Mouse (Mus musculus) thymus, postnatal 14 days (tissue): ENCODE measurements at regions not wholly inside any gene's neighbourhood (a gene's known extent, or its start where the extent isn't known, plus 50 kb on each side); places are given as distances from the start of the nearest gene placed in this dataset.
A peak's percentile ranks its signal among the peaks of the same experiment; 100 is the strongest.
"Not testable (repeated sequence)": the region's sequence is repeated elsewhere in the genome, so short reads cannot be mapped to it uniquely, and the experiment has no call there.

ENCODE experiments used
- DNase-seq: peaks from one replicate; pipeline ENCODE4 v3.0.0; 2021

DNA sequence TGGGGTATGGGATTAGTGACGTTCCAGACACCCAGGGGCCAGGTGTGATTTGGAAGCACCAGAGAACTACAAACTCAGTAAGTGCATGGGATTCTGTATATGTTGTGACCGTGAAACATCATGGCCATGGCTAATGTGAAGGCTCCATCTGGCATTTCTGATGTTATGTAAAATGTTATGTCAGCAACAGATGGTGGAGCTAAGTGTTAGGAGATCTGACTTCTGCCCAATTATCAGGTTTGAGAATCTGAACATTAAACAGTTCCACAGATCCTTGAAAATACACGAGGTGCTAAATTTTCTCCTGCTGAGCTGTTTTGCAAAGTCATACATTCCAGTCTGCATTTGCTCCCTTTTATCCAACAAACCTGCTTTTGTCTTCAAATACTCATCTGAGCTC, 223.6 kb upstream of the Egfl6 start:
- no peak for DNase-seq

- DNase-seq = no peak
Observed at GRCm38 (mm10) chrX:166808207-166808606, 222.7 kb upstream of the Egfl6 start.

- no peak for DNase-seq
Observed at GRCm38 (mm10) chrX:166805957-166806356, 220.4 kb upstream of the Egfl6 start.

DNA sequence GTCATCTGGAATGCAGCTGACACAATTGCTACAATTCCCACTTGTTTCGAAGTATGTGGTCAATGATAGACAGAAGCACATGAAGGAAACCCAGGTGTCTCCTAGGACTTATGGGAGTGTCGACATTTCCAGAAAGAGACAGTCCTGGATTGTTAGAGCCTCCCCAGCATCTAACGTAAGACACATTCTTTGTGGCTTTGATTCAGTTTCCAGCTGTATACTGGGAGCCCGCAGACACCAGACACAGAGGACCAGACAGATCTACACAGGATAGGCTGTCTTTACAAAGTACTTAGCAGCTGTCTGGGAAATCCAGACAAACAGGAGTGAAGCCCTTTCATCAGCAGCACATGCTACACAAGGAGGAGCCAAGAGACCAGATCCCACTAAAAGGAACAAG, 220.0 kb upstream of the Egfl6 start:
- no peak for DNase-seq

GRCm38 (mm10) chrX:166803246-166803645, 217.7 kb upstream of the Egfl6 start:
- peak; percentile 61 for DNase-seq

- no peak for DNase-seq
Observed at GRCm38 (mm10) chrX:166801017-166801416, 215.5 kb upstream of the Egfl6 start.

- no peak for DNase-seq
Observed at GRCm38 (mm10) chrX:166795651-166796050, 210.1 kb upstream of the Egfl6 start.

DNA sequence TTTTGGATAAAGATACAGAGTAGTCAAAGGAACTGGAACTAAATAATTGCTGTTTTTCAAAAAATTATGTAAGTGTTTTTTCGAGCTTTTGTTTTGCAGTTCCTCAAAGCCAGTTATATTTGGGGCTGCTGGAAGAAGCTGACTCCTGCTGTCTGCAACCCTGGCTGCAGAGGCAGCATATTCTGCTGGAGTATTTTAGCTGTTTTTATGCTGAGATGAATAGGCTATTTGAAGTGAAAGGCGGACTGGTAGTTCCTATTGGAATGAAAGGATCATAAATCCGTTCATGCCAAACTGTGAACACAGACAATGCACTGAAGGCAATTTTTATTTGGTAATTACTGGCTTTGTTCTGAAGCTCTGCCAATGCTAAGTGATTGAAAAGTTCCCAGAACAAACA, 203.5 kb upstream of the Egfl6 start:
- no peak for DNase-seq

DNA sequence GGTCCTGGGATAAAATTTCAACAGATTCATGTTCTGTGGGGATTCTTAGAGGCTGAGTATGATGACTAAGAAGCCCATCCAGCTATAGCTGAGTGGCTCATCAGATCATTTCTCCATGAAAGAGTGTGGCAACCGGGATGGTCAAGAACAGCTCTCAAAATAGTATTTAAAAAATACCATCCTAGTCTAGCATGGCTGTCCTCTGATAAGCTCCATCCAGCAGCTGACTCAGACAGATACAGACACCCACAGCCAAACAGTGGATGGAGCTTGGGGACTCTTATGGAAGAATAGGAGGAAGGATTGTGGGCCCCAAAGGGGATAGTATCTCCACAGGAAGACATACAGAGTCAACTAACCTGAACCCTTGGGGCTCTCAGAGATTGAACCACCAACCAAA, 201.6 kb upstream of the Egfl6 start:
- not testable (repeated sequence) for DNase-seq

- no peak for DNase-seq
Observed at GRCm38 (mm10) chrX:166785615-166786014, 200.1 kb upstream of the Egfl6 start.

DNA sequence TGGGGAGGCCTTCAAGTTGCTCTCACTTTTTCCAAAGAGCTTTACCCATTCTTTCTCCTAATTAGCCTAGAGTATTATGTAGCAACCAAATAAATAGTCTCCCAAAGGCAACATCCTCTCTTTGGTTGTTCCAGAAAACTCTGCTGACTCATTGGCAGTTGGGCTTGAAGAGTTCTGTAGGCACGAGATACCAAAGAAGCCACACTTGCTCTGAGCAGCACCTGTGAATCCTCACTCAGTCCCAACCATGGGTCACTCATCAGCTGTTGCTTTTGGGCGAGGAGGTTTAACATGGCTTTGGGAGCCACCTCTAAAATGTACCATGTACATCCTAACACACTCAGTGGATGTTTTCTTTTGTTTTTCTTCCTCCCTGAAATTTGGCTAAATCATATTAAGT, 197.9 kb upstream of the Egfl6 start:
- DNase-seq = no peak

GRCm38 (mm10) chrX:166779334-166780092, 194.0 kb upstream of the Egfl6 start:
- DNase-seq = no peak

DNA sequence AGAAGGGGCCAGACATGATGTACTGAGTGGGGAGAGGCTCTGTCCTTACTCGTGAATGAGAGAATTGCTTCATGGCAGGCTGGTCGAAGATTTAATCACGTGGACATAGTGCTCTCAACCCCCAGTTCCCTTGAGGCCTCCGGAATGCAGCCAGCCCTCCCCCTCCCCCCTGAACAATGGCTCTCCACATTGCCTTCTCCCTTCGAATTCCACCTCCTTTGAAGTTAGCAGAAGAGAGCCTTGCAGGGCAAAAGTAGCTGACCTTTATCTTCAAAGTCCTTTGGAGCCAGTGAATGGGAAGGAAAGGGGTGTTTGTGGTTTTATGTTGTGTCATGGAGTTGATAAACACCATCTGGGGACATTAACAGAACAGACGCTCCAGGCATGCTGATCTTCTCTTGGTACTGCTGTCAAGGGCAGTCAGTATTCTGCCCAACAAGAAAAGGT, 187.9 kb upstream of the Egfl6 start:
- DNase-seq = no peak

GRCm38 (mm10) chrX:166766991-166767390, 181.5 kb upstream of the Egfl6 start:
- no peak for DNase-seq

DNA sequence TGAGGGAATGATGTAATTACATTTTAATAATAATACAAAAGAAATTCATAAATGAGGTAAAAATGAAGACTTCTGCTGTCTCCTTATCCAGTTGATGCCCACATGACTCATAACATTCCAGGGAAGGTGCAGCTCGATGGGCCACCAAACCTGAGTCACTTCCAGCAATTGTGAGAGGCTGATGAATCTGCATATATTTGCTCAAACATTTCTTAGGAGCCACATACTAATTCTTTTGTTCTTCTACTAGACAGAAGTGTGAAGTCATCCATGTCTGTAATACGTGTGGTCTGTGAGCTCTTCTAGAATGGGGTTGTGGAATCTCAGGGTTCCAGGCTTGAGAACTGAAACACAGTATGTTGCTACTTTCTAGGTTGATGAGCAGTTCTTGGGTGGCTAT, 180.1 kb upstream of the Egfl6 start:
- DNase-seq = no peak

DNA sequence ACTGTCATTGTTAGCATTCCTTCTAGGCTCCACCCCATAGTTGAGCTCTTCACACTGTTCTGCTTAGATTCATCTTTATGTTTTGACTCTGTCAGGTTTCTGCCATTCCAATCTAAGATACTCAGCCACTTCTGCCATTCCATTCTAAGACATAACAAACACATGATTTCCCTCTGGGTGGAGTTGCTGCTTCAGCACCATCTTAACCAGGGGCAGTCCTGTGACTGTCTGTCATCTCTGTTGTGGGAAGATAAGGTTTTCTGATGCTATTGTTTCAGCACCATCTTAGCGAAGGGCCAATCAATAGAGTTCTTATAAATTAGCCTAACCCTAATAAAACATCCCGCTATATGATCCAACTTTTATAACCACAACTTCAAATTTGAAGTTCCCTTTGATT, 176.6 kb upstream of the Egfl6 start:
- no peak for DNase-seq

GRCm38 (mm10) chrX:166757152-166757551, 171.6 kb upstream of the Egfl6 start:
- DNase-seq = no peak

GRCm38 (mm10) chrX:166754967-166755654, 169.6 kb upstream of the Egfl6 start:
- DNase-seq = no peak

DNA sequence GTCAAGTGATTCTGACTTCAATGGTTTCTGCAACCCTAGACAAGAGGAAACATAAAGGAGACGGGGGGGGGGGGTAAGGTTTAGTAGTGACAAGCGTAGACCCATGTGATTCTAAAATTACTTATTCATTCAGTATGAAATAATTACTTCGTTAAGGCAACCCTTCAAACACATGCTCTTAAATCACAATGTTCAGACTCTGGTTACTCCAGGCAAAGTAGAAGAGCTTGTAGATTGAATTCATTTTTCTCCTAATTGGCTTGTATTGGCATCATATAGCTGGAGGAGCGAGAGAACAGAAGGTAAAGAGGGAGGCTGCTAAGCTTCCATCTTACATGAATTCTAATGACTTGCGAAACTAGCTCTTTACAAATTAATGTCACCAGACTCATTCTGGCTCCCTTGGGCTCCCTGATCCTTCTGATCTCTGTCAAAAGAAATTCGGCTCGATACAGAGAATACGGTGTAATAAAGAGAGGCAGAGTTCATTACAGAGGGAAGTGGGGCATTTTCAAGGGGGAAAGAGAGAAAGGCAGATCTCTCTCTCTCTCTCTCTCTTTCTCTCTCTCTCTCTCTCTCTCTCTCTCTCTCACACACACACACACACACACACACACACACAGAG, 163.6 kb upstream of the Egfl6 start:
- DNase-seq = no peak

DNA sequence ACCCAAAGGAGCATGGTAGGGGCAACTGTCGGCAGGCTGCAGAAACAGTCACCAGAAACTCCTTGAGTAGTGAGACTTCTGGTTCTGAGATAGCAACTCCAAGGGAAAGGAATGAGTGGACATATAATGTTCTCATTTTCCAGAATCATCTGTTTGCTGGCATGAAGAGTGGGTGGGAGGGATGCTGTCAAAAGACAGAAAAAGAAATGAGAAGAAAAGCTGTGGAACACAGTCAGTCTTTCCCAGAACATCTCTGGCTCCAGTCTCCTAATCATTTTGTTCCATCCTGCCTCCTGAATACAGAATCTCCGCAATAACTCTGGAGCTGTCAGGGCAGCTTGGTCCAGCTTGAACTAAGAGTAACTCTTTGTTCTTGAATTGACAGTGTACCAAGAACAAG, 145.8 kb upstream of the Egfl6 start:
- DNase-seq = no peak

DNA sequence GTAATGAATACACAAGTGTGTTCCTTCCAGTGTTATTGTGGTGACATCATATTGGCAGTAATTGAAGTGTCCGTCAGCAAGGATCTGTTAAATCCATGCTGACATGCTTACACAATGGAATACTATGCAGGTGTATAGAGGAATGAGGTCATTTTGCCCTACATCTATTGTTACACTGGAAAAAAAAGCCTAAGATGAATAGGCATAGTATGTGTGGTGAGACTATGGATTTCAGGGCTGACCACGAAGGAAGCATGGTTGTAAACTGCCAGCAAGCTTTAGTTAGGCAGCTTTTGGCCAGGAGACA, 143.1 kb upstream of the Egfl6 start:
- DNase-seq = no peak

GRCm38 (mm10) chrX:166727823-166728621, 142.5 kb upstream of the Egfl6 start:
- no peak for DNase-seq

DNA sequence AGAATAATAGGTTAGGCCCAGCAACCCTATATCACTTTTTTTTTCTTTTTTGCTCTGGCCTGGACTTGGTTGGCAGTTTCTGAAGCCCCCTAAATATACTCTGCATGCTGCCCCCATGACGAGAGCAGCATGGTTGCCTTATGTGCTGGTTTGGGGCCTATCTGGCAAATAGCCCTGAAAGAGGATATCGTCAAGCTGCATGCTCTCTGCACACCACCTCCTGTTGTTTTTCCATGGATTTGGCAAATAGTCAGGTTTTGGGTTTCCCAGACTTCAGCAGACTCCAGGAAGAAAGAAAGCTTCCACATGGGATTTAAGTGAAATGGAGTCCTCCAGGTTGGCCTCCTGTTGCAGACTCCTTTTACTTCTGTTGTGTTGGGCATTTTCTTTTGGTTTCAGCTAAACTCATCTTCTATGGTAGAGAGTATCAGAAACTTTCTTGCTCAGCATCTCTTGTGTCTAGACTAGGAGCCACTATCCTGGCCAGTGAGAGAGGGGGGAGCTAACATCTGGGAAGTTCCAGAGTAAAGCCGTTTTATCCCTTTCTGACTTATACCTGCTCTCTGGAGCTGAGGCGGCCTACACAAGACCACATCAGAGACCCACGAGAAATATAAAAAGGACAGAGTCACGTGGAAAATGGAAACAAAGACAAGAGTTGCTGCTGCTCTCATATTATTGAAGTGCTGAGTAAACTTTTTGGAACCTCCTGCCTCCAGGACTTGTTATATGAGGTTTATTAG, 140.4 kb upstream of the Egfl6 start:
- no peak for DNase-seq
